Mouse (Mus musculus) lung, postnatal 4 days (tissue): ENCODE results near the gene Cyp4x1.

ENCODE experiments used
- DNase-seq, 2 experiments: peaks; one replicate each; pipeline ENCODE4 v3.0.0; 2021

Gene Cyp4x1

GRCm38 (mm10) chr4:115088611-115089338, 45.3 kb downstream of the Cyp4x1 start, which contains the start of gene Pdzk1ip1:
Gene Pdzk1ip1 (plus strand): TSS chr4:115088708.
- DNase-seq: peak; percentile 54 to 75

GRCm38 (mm10) chr4:115086763-115087415, 47.2 kb downstream of the Cyp4x1 start:
- peak in 1 of 2 experiments; percentile 45 for DNase-seq

- DNase-seq: no peak
Observed at GRCm38 (mm10) chr4:115086257-115086656, 47.8 kb downstream of the Cyp4x1 start.

- peak; percentile 65 to 76 for DNase-seq
Observed at GRCm38 (mm10) chr4:115085522-115086095, 48.5 kb downstream of the Cyp4x1 start.

- no peak for DNase-seq
Observed at GRCm38 (mm10) chr4:115083031-115083430, 51.0 kb downstream of the Cyp4x1 start.

- DNase-seq: no peak
Observed at GRCm38 (mm10) chr4:115079821-115080349, 54.2 kb downstream of the Cyp4x1 start.

GRCm38 (mm10) chr4:115078892-115079820, 54.9 kb downstream of the Cyp4x1 start:
- DNase-seq: peak; percentile 67 to 82

GRCm38 (mm10) chr4:115075204-115075915, 58.7 kb downstream of the Cyp4x1 start:
- DNase-seq: peak; percentile 55 to 76

- DNase-seq: no peak
Observed at GRCm38 (mm10) chr4:115074789-115075188, 59.3 kb downstream of the Cyp4x1 start.

GRCm38 (mm10) chr4:115071668-115072067, 62.4 kb downstream of the Cyp4x1 start:
- DNase-seq: no peak

- DNase-seq: peak in 1 of 2 experiments; percentile 26
Observed at GRCm38 (mm10) chr4:115063518-115064239, 70.4 kb downstream of the Cyp4x1 start.

- peak; percentile 44 to 69 for DNase-seq
Observed at GRCm38 (mm10) chr4:115062875-115063517, 71.1 kb downstream of the Cyp4x1 start.

GRCm38 (mm10) chr4:115062540-115062874, 71.6 kb downstream of the Cyp4x1 start:
- no peak for DNase-seq

- DNase-seq: no peak
Observed at GRCm38 (mm10) chr4:115060753-115061152, 73.3 kb downstream of the Cyp4x1 start.

- peak; percentile 28 to 48 for DNase-seq
Observed at GRCm38 (mm10) chr4:115059871-115060270, 74.2 kb downstream of the Cyp4x1 start.

- peak; percentile 32 to 34 for DNase-seq
Observed at GRCm38 (mm10) chr4:115058871-115059590, 75.0 kb downstream of the Cyp4x1 start.

- DNase-seq: peak; percentile 38 to 43
Observed at GRCm38 (mm10) chr4:115058317-115058761, 75.7 kb downstream of the Cyp4x1 start.

- DNase-seq: peak; percentile 40 to 43
Observed at GRCm38 (mm10) chr4:115057674-115058316, 76.3 kb downstream of the Cyp4x1 start.
